28 mouse cellular contexts compared by ENCODE assay signal in genomic region chr7:31079670-31080069, GRCm38 (mm10). TPM values are rescaled to one million over a fixed set of nuclear protein-coding genes. Genes with fewer than 3 reads are reported as not detected.
"Had no signal": no experiment of that assay in that cellular context is flagged by ENCODE, and none has a peak within 500 bp of the region (broad histone marks: within the 10 kb centered on the region; RNA-seq: fewer than 3 reads in every experiment).

No protein-coding gene starts in this region.

- H3K4me2 ChIP-seq: heart, embryonic 12.5 days; hindbrain, embryonic 12.5 days; hindbrain, embryonic 14.5 days; intestine, embryonic 15.5 days; limb, embryonic 12.5 days; liver, embryonic 13.5 days; liver, embryonic 15.5 days had no signal

- H3K9me3 ChIP-seq: hindbrain, embryonic 12.5 days; intestine, embryonic 15.5 days; limb, embryonic 10.5 days; liver, embryonic 13.5 days; liver, embryonic 15.5 days had no signal

- H3K4me3 ChIP-seq: heart, adult 2 months; heart, embryonic 12.5 days; hindbrain, embryonic 10.5 days; hindbrain, embryonic 12.5 days; intestine, embryonic 15.5 days; left cerebral cortex, adult 2 months; limb, embryonic 10.5 days; limb, embryonic 12.5 days; liver, embryonic 13.5 days; liver, embryonic 15.5 days had no signal

- H3K9ac ChIP-seq: forebrain, postnatal 0 days; heart, embryonic 12.5 days; hindbrain, embryonic 12.5 days; hindbrain, embryonic 14.5 days; intestine, embryonic 15.5 days; limb, embryonic 12.5 days; liver, embryonic 13.5 days; liver, embryonic 15.5 days had no signal

- DNase-seq: forebrain, postnatal 0 days; gastrocnemius, postnatal 14 days; gastrocnemius, postnatal 36 days; heart, adult 2 months; heart, postnatal 10 days; heart, postnatal 4 days; kidney, adult 18-20 months; kidney, adult 8-10 months; kidney, postnatal 10 days; kidney, postnatal 25 days; kidney, postnatal 4 days; liver, embryonic 13.5 days had no signal

- H3K27ac ChIP-seq: heart, adult 2 months; hindbrain, embryonic 10.5 days; hindbrain, embryonic 12.5 days; hindbrain, embryonic 14.5 days; intestine, embryonic 15.5 days; left cerebral cortex, adult 2 months; limb, embryonic 10.5 days; limb, embryonic 12.5 days; liver, embryonic 13.5 days; liver, embryonic 15.5 days had no signal

- H3K27me3 ChIP-seq: heart, embryonic 12.5 days; hindbrain, embryonic 12.5 days; intestine, embryonic 15.5 days; limb, embryonic 12.5 days; liver, embryonic 13.5 days; liver, embryonic 15.5 days had no signal

- H3K4me1 ChIP-seq: heart, embryonic 12.5 days; liver, embryonic 15.5 days had no signal

- H3K36me3 ChIP-seq: heart, embryonic 12.5 days; hindbrain, embryonic 10.5 days; hindbrain, embryonic 12.5 days; intestine, embryonic 15.5 days; limb, embryonic 10.5 days; limb, embryonic 12.5 days; liver, embryonic 13.5 days; liver, embryonic 15.5 days had no signal

- ATAC-seq: forebrain, postnatal 0 days; hindbrain, embryonic 16.5 days; inflammation-experienced regulatory T-cells, adult 6 months; intestine, embryonic 15.5 days; intestine, postnatal 0 days had no signal

RNA-seq across cellular contexts. Expression of gene Fxyd3, which starts 3.2 kb away (rescaled TPM):
- total RNA-seq: forebrain, postnatal 0 days; layer of hippocampus, postnatal 25 days; left cerebral cortex, adult 2 months; left cerebral cortex, postnatal 14 days; left cerebral cortex, postnatal 36 days had no signal
- polyA plus RNA-seq: forebrain, postnatal 0 days had no signal

RNA-seq across cellular contexts. Expression of gene Lgi4, which starts 20.5 kb away (rescaled TPM):
- polyA plus RNA-seq: heart, embryonic 14.5 days; liver, embryonic 15.5 days had no signal

RNA-seq across cellular contexts. Expression of gene Fxyd7, which starts 28.4 kb away (rescaled TPM):
- polyA plus RNA-seq: inflammation-experienced regulatory T-cells, adult 6 months had no signal
